Mouse (Mus musculus) liver, adult 2 months (tissue): ENCODE measurements around the gene Hyal2.

Experiments used
- CTCF ChIP-seq: fragments of 200-500 bp; IDR thresholded peaks from 2 replicates; pipeline ENCODE4 v1.5.1; 2011; ENCODE audit warnings: low read depth, low read length, control low read depth
- POLR2A ChIP-seq: fragments of 200-500 bp; IDR thresholded peaks from 2 replicates; pipeline ENCODE4 v1.6.1; 2011; ENCODE audit warnings: low read length, control low read depth; ENCODE audit not compliant: insufficient read depth; ENCODE audit errors: extremely low read depth

DNA sequence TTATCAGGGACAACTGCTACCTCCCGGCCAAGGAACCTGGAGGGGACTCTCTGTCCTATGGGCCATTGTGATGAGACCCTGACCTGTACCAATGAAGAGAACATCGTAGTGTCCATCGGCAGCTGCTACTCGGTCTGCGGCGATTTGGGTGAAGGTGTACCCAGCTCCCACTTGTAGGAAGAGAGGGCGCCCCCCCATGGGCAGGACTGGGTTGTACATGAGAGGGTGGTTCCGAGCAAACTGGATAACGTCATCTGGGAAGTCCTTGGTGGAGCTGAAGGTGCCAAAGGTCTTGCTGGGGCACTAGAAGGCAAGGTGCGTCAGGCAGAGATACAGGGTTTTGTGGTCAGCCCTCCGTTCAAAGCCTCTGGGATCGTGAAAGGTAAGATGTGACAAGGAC, 33.0 kb downstream of the Hyal2 start:
- TF ChIP-seq POLR2A (no peak), CTCF (peak; percentile 64)
